Mouse (Mus musculus): ENCODE measurements around the gene Lbx1. TPM values are rescaled to one million over a fixed set of nuclear protein-coding genes. Genes with fewer than 3 reads are reported as not detected.

Gene Lbx1
- polyA plus RNA-seq, 1 experiment from 2014 or later: 11.8 TPM

GRCm38 (mm10) chr19:45232443-45233410 lies 2.9 kb downstream of the Lbx1 start:
- peaks cover 54% of the 10 kb centered on the region for H3K4me1 ChIP-seq (replicated peaks)

DNA sequence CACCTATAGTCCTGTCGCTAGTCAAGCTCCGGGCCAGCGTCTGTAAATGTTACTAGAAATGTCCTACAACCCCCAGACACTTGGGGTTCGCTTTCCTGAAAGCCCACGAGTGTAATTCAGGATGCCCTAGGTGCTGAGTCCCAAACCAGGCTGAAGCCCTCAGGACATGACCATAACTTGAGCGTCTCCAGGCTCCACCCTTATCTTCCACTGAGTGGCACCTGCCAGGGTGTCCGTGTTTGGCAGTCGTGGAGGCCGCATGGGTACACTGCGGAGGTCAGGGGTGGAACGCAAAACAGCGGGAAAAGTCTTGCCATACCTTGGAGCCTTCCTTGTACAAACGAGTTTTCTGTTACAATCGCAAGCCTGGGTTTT lies 3.6 kb downstream of the Lbx1 start:
- H3K27me3 ChIP-seq: peaks cover 86% of the 10 kb centered on the region
- H3K4me3 ChIP-seq: peak overlapping the region; percentile 57
- no peaks in the 10 kb centered on the region for H3K36me3 ChIP-seq
- H3K9ac ChIP-seq: peak overlapping the region; percentile 87
- 2% methylated on average over 14 of the region's 14 CpGs for WGBS
- peak overlapping the region; percentile 97 for H3K27ac ChIP-seq
- peaks cover 58% of the 10 kb centered on the region for H3K4me1 ChIP-seq (replicated peaks)
- H3K4me2 ChIP-seq: peak overlapping the region; percentile 64
- ATAC-seq (ENCODE audit: low FRiP score): no peak
- H3K9me3 ChIP-seq: no peaks in the 10 kb centered on the region

More at GRCm38 (mm10) chr19:45232443-45233410, 2.9 kb downstream of the Lbx1 start:
- Histone ChIP-seq H3K36me3 (no peaks in the 10 kb centered on the region), H3K9me3 (no peaks in the 10 kb centered on the region), H3K27me3 (peaks cover 86% of the 10 kb centered on the region), H3K4me3 (peak overlapping the region; percentile 57), H3K27ac (peak overlapping the region; percentile 97), H3K9ac (peak overlapping the region; percentile 87), H3K4me2 (peak overlapping the region; percentile 64)
- ATAC-seq (ENCODE audit: low FRiP score): no peak
- under 1% methylated on average over 42 of the region's 42 CpGs for WGBS

DNA sequence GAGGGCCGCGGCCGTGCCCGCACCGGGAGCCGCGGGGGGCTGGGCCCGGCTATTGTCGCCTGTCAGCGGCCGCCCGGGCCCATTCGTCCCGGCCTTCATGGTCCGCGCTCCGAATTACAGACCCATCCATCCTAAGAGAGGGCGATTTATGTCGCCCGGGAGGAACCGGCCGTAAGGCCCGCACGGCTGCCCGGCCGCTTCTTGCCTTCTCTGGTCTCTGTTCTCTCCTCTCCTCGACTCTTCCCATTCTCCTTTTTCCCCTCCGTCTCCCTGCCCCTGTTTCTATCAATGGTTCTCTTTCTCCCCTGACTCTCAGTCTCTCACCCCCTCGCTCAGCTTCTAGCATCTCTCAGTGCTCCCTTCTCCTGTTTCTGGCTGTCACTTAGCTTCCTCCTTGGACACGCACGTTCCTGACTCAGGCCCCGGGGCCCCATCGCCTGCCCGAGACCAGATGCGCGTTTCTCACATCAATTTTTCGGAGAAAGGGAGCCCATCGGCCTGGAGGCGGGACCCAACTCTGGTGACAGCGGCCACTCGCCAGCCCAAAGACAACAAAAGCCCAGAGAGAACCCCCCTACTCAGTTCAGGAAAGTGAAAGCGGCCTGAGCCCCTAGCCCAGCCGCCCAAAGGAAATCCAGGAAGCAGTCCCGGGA lies 4.1 kb downstream of the Lbx1 start:
- Histone ChIP-seq H3K9ac (peak overlapping the region; percentile 87), H3K36me3 (no peaks in the 10 kb centered on the region), H3K4me1 (replicated peaks) (peaks cover 59% of the 10 kb centered on the region), H3K9me3 (no peaks in the 10 kb centered on the region), H3K27me3 (peaks cover 87% of the 10 kb centered on the region), H3K4me2 (peak overlapping the region; percentile 64), H3K27ac (peak overlapping the region; percentile 97), H3K4me3 (peak overlapping the region; percentile 57)
- peak; percentile 27 for ATAC-seq (ENCODE audit: low FRiP score)
- WGBS: under 1% methylated on average over 43 of the region's 44 CpGs

GRCm38 (mm10) chr19:45230848-45231382 lies 4.7 kb downstream of the Lbx1 start:
- peak overlapping the region; percentile 64 for H3K4me2 ChIP-seq
- H3K9me3 ChIP-seq: no peaks in the 10 kb centered on the region
- H3K27me3 ChIP-seq: peaks cover 87% of the 10 kb centered on the region
- peaks cover 59% of the 10 kb centered on the region for H3K4me1 ChIP-seq (replicated peaks)
- H3K9ac ChIP-seq: peak overlapping the region; percentile 87
- peak overlapping the region; percentile 97 for H3K27ac ChIP-seq
- peak overlapping the region; percentile 57 for H3K4me3 ChIP-seq
- peak; percentile 41 for ATAC-seq (ENCODE audit: low FRiP score)
- WGBS: 3% methylated on average over 46 of the region's 51 CpGs
- H3K36me3 ChIP-seq: no peaks in the 10 kb centered on the region

- WGBS: under 1% methylated on average over 20 of the region's 20 CpGs
- no peak for ATAC-seq (ENCODE audit: low FRiP score)
- H3K9ac ChIP-seq: peak overlapping the region; percentile 67
- peaks cover 64% of the 10 kb centered on the region for H3K4me1 ChIP-seq (replicated peaks)
- no peaks in the 10 kb centered on the region for H3K36me3 ChIP-seq
- peak overlapping the region; percentile 97 for H3K27ac ChIP-seq
- peak overlapping the region; percentile 64 for H3K4me2 ChIP-seq
- no peaks in the 10 kb centered on the region for H3K9me3 ChIP-seq
- H3K27me3 ChIP-seq: peaks cover 87% of the 10 kb centered on the region
- peak overlapping the region; percentile 57 for H3K4me3 ChIP-seq
Observed at GRCm38 (mm10) chr19:45230201-45230611, 5.4 kb downstream of the Lbx1 start.

DNA sequence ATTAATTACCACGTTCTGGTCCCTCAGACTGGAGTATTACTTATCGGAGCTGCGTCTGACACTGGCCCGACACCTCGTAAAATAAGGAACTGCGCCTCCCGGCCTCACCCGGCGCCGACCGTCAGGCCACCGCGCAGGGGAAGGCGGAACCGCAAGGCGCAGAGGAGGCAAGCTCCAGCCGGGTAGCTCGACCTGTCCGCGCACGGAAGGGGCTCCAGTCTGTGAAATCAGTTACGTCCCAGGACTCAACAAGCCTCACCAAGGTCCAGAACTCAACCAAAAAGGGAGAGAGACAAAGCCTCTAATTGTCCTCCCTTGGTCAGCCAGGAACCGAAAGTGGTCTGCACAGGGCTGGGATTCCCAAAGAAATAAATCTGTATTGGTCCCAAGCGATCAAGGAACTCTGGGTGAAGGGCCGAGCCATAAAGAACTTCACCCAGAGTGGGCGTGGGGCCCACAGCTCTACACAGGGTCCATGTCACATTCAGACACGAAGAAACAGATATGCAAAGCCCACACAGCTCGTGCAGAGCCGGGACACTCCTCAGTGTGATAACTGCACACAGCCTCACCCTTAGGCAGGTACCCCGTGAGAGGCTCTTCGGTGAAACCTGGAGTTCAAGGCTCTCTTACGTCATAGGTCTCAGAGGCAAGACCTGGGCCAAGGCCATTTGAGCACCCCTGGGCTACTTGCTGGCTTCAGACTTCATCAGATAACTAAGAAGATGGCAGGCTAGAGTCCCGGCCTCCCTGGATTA lies 6.1 kb downstream of the Lbx1 start:
- no peak for ATAC-seq (ENCODE audit: low FRiP score)
- peaks cover 87% of the 10 kb centered on the region for H3K27me3 ChIP-seq
- 1% methylated on average over 33 of the region's 33 CpGs for WGBS
- peak overlapping the region; percentile 57 for H3K4me3 ChIP-seq
- H3K9me3 ChIP-seq: no peaks in the 10 kb centered on the region
- peak overlapping the region; percentile 64 for H3K4me2 ChIP-seq
- peak overlapping the region; percentile 67 for H3K9ac ChIP-seq
- peak overlapping the region; percentile 97 for H3K27ac ChIP-seq
- no peaks in the 10 kb centered on the region for H3K36me3 ChIP-seq
- peaks cover 70% of the 10 kb centered on the region for H3K4me1 ChIP-seq (replicated peaks)

GRCm38 (mm10) chr19:45228781-45229180 lies 6.8 kb downstream of the Lbx1 start:
- H3K9me3 ChIP-seq: no peaks in the 10 kb centered on the region
- peak overlapping the region; percentile 57 for H3K4me3 ChIP-seq
- H3K4me2 ChIP-seq: peak overlapping the region; percentile 64
- H3K36me3 ChIP-seq: no peaks in the 10 kb centered on the region
- no peak for ATAC-seq (ENCODE audit: low FRiP score)
- H3K27ac ChIP-seq: peak overlapping the region; percentile 97
- peaks cover 87% of the 10 kb centered on the region for H3K27me3 ChIP-seq
- H3K9ac ChIP-seq: peak overlapping the region; percentile 67
- peaks cover 77% of the 10 kb centered on the region for H3K4me1 ChIP-seq (replicated peaks)
- WGBS: 4% methylated on average over 4 of the region's 4 CpGs

DNA sequence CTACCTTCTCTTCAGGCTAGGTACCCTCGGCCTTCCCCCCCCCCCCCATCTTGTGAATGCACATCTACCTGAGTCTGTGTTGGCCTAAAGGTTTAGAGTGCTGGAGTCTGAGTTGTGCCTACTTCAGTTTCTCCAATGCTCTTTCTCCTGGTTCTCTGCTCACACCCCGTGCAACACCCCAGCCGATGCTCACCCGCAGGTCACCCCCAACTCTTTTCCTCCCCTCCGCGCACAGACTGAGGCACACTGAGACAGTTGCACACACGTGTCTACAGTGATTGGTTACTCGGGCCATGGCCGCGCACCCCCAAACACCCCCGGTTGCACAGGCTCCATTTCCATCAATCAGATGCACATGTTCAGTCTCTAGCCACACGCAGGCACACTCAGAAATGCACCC lies 7.5 kb downstream of the Lbx1 start:
- Histone ChIP-seq H3K4me1 (replicated peaks) (peaks cover 82% of the 10 kb centered on the region), H3K27me3 (peaks cover 90% of the 10 kb centered on the region), H3K4me3 (0 out of 2 replicates have a peak overlapping the region, but pooled peaks have one; percentile 57), H3K9me3 (no peaks in the 10 kb centered on the region), H3K27ac (peak overlapping the region; percentile 97), H3K36me3 (no peaks in the 10 kb centered on the region), H3K9ac (peak overlapping the region; percentile 43; the same call in 1 of the 2 replicates), H3K4me2 (peak overlapping the region; percentile 64)
- ATAC-seq (ENCODE audit: low FRiP score): no peak
- 4% methylated on average over 12 of the region's 12 CpGs for WGBS

- 0% methylated on average over 1 of the region's 1 CpGs for WGBS
- peaks cover 82% of the 10 kb centered on the region for H3K4me1 ChIP-seq (replicated peaks)
- H3K36me3 ChIP-seq: no peaks in the 10 kb centered on the region
Observed at GRCm38 (mm10) chr19:45227671-45228070, 7.9 kb downstream of the Lbx1 start.

DNA sequence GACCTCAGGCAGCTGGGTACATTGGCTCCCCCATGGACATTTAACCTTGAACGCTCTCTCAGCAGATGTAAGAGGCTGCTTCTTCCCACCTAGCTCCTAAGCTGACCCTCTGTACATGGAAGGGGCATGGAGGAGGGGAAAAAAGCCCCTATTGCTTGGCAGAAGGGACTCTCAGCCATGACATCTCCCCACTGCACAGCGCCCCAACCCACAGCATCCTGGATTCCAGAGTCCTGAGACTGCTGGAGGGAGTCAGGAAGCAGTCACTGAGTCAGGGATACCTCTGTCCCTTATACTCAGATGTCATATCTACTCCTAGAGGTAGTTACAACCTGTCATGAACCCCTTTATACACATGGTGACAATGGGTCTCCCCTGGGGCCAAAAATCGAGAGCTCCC lies 8.6 kb downstream of the Lbx1 start:
- no peak for ATAC-seq (ENCODE audit: low FRiP score)
- Histone ChIP-seq H3K9ac (no peak overlapping the region), H3K27ac (0 out of 2 replicates have a peak overlapping the region, but pooled peaks have one; percentile 19), H3K4me3 (no peak overlapping the region), H3K9me3 (no peaks in the 10 kb centered on the region), H3K36me3 (no peaks in the 10 kb centered on the region), H3K27me3 (peaks cover 94% of the 10 kb centered on the region), H3K4me2 (no peak overlapping the region), H3K4me1 (replicated peaks) (peaks cover 79% of the 10 kb centered on the region)
- 2% methylated on average over 3 of the region's 3 CpGs for WGBS

More at GRCm38 (mm10) chr19:45227671-45228070, 7.9 kb downstream of the Lbx1 start:
- H3K27me3 ChIP-seq: peaks cover 93% of the 10 kb centered on the region
- peak overlapping the region; percentile 97; the same call in 1 of the 2 replicates for H3K27ac ChIP-seq
- no peaks in the 10 kb centered on the region for H3K9me3 ChIP-seq
- H3K4me3 ChIP-seq: no peak overlapping the region
- no peak overlapping the region for H3K9ac ChIP-seq
- peak overlapping the region; percentile 64 for H3K4me2 ChIP-seq
- no peak for ATAC-seq (ENCODE audit: low FRiP score)

GRCm38 (mm10) chr19:45226246-45226645 lies 9.4 kb downstream of the Lbx1 start:
- H3K36me3 ChIP-seq: no peaks in the 10 kb centered on the region
- H3K27ac ChIP-seq: peak overlapping the region; percentile 60
- ATAC-seq (ENCODE audit: low FRiP score): no peak
- H3K4me3 ChIP-seq: no peak overlapping the region
- H3K27me3 ChIP-seq: peaks cover 94% of the 10 kb centered on the region
- no peaks in the 10 kb centered on the region for H3K9me3 ChIP-seq
- H3K9ac ChIP-seq: no peak overlapping the region
- 5% methylated on average over 8 of the region's 8 CpGs for WGBS
- H3K4me1 ChIP-seq (replicated peaks): peaks cover 74% of the 10 kb centered on the region
- H3K4me2 ChIP-seq: no peak overlapping the region

Data from hindbrain, embryonic 13.5 days (tissue).